Mouse (Mus musculus) c-Kit-negative CD71-positive TER-119-positive erythroid progenitor cells, embryonic 14.5 days (primary cell): Measurements from ENCODE around the gene Tcp10c.
"Not testable (repeated sequence)": the region's sequence is repeated elsewhere in the genome, so short reads cannot be mapped to it uniquely, and the experiment has no call there.

Experiments
- DNase-seq: peaks from one replicate; pipeline ENCODE4 v3.0.0-alpha.2; 2013; ENCODE audit warnings: low read depth, low spot score

Tcp10c gene

GRCm38 (mm10) chr17:13354521-13354920 lies at the start of gene Tcp10c:
Tcp10c (plus strand) TSS chr17:13354572.
- DNase-seq = not testable (repeated sequence)

DNA sequence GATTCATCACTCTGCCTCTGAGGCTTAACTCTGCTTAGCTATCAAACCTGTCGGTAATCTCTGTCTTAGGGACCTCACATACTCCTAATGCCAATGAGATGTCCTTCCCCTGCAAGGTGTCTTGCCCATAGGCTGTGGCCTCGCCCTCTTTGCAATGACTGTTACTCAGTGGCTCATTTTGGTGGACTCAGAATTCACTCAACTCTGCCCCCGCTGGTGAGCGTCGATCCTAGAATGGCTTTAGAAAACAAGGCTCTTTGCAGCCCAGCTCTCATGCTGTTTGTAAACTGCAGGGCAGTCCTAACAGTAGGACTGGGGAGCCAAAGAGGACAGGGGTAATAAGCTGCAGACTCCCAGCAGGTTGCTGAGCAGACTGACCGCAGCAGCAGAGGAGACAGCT lies 46.5 kb upstream of the Tcp10c start:
- DNase-seq = not testable (repeated sequence)

GRCm38 (mm10) chr17:13308344-13308743 lies 46.0 kb upstream of the Tcp10c start:
- DNase-seq = not testable (repeated sequence)

GRCm38 (mm10) chr17:13308746-13309145 lies 45.6 kb upstream of the Tcp10c start:
- not testable (repeated sequence) for DNase-seq

GRCm38 (mm10) chr17:13309182-13309631 lies 45.2 kb upstream of the Tcp10c start:
- DNase-seq = not testable (repeated sequence)

GRCm38 (mm10) chr17:13329967-13330366 lies 24.4 kb upstream of the Tcp10c start:
- not testable (repeated sequence) for DNase-seq

- not testable (repeated sequence) for DNase-seq
Observed at GRCm38 (mm10) chr17:13331179-13331578, 23.2 kb upstream of the Tcp10c start.

DNA sequence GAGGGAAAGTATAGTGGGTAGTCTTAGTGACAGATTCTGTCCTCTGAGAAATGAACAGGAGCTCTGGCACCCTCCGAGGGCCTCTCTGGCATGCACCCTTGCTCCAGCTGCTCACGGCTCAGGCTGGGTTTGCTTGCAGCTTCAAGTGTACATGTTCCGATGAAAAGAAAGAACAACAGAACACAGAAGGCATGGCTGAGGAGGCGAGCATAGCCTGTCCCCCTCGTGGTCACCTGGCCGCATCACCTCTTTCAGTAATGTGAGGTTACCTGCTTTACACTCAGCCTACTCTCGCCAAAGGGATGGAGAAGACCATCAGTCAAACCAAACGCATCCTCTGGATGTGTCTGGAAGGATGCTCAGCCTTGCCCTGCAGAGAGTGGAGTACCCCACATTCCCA lies 21.9 kb upstream of the Tcp10c start:
- DNase-seq = not testable (repeated sequence)

DNA sequence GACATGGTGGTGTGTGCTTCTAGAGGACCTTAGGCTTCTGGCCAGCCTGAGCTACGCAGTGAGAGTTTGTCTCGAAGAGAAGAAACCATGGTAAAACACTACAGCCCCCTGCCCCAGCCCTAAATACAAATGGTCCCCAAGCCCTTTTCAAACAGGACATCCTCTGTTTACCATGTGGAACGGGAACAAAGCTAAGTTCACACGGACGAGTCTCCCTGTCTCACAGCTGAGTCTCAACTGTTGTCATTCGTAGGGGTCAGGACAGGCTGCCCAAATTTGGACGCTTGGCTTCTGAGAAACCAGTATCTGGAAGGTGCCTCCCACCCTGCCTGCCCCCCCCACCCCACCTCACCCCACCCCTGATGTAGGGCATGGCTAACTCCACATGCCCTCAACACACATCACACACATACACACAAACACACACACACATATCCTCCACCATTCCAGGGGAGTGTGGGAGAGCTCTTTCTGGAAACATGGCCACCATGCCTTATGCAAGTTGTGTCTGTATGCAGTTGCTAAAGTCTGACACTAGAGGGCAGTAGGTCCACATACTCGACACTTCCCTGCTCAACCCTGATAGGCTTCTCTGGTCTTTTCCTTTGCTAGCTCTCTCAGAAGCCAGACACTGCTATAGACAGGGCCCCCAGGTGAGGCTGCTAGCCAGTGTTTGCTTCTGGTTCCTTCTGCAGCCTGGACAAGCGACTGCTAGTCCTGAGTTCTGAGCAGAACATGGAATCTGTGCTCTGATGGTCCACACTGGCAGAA lies 17.2 kb upstream of the Tcp10c start:
- DNase-seq = not testable (repeated sequence)

DNA sequence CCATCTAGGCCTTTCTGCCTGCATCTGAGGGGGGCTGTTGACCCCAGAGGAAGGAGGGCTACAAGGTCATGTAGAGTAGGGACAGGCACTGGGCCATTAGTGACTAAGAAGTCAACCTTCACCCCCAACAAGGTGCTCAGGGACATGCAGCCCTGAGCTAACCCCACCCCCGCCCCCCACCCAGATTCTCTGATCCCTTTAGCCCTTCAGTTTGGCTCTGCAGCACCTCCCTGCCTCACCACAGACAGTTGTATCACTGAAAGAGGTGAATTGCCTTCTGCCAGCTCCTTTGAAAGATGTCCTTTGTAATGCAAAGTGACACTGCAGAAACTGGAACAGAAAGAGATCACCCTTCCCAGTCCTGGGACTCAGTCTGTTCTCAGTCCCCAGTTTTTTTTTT lies 16.4 kb upstream of the Tcp10c start:
- DNase-seq = not testable (repeated sequence)

GRCm38 (mm10) chr17:13340071-13340470 lies 14.3 kb upstream of the Tcp10c start:
- DNase-seq = not testable (repeated sequence)

DNA sequence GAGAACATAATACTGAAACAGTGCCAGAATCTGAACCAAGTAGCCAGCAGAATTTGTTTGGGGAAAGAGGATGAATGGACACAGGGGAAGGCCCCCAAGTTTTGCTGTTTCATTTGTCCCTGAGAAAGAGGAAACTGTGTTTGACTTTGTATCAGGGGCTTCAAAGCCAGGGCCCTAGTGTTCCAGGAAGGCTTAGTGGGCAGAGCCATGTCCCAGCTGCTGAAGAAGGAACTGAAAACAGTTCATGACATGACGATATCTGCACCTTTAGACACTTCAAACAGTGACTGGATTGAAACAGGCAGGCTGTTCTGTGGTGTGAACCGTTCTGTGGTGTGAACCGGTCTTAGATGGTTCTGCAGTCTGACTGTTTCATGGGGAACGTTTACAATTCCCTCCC lies 8.4 kb upstream of the Tcp10c start:
- DNase-seq = not testable (repeated sequence)

- DNase-seq = not testable (repeated sequence)
Observed at GRCm38 (mm10) chr17:13349563-13349962, 4.8 kb upstream of the Tcp10c start.

DNA sequence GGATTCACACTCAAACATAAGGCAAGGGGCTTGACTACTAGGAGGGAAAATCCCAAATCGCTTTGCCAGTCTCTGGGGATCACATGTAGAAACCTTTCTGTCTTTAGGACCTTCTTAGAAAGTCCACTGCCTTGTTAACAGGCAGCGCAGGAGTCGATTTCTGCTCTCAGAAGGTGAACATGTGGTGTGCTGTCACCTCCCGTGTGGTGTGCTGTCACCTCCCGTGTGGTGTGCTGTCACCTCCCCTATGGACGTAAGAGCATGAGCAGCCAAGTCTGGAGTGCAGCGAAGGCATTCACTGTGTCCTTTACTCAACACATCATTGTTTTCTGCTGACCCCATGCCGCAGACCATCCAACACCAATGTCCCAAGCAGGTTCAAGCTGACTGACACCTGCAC lies 1.1 kb upstream of the Tcp10c start:
- DNase-seq = not testable (repeated sequence)

- not testable (repeated sequence) for DNase-seq
Observed at GRCm38 (mm10) chr17:13362489-13362888, 8.1 kb downstream of the Tcp10c start.

DNA sequence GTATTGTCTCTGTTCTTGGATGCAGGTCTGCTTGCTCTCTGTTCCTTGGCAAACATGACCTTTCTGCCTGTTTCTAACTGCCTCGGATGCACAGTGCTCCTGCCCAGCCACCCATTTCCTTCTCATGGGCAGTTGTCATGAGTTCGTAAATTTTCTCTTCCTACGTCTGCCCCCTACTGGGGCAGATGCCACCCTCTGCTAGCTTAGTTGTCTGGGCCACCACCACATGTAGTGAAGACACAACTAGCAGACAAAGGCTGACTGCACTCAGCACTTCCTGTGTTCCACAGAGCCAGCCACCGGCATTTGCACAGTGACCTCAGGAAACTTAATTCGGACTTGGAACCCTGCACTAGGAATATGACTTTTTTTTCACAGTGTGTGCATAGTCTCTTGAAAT lies 9.4 kb downstream of the Tcp10c start:
- not testable (repeated sequence) for DNase-seq

DNA sequence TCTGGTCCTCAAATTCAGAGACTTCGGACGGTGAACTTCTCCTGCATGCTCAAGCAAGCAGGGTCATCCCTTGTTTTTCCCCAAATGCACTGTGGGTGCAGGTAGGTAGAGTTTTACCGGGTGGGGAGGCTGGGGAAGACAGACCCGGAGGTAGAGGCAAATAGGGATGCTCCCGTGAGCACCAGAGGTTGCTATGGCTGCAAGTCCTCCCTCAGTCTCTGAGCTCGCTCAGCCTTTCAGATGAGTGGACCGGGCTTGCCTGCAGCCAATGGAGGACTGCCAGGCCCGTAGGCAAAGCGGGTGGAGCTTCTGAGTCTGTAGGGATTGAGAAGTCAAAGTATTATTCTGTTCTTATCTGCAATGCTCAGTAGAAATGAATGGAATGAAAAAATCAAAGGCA lies 9.8 kb downstream of the Tcp10c start:
- DNase-seq = not testable (repeated sequence)

- not testable (repeated sequence) for DNase-seq
Observed at GRCm38 (mm10) chr17:13367181-13367580, 12.8 kb downstream of the Tcp10c start.

- not testable (repeated sequence) for DNase-seq
Observed at GRCm38 (mm10) chr17:13368658-13369057, 14.3 kb downstream of the Tcp10c start.

DNA sequence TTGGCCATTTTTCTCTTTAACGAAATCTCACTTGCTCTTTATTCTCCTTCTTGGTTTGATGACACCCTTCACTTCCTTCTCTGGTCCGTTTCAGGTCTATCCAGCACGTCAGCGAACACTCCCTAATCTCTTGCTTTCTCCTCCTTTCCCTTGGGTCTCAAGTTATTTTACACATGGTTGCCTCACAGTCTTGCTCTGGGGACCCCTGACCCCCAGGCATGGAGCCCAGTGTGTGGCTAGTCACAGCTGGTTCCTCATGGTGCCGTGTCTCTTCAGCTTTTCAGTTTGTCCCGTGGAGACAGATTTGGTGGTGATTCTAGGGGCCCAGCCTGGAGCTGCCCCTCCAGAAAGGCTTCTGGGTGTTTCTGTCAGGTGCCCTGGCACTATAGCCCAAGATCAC lies 16.4 kb downstream of the Tcp10c start:
- not testable (repeated sequence) for DNase-seq

DNA sequence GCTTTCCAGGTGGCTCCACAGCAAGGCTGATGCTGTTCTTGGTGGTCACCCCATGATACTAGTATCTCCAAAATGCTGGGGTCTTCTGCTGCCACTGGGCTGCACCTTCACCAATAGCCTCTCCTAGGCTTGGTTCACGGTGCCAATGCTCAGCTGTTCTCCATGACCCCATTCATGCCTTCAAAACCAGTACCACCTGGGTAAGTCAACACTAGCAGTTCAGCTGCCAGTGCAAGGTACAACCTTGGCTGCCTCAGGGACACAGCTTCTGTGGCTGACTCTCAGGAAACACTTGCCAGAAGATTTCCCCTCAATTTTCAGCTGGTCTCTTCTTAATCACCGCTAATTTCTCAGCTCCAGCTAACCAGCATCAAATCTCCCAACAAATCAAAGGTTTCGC lies 24.0 kb downstream of the Tcp10c start:
- not testable (repeated sequence) for DNase-seq

DNA sequence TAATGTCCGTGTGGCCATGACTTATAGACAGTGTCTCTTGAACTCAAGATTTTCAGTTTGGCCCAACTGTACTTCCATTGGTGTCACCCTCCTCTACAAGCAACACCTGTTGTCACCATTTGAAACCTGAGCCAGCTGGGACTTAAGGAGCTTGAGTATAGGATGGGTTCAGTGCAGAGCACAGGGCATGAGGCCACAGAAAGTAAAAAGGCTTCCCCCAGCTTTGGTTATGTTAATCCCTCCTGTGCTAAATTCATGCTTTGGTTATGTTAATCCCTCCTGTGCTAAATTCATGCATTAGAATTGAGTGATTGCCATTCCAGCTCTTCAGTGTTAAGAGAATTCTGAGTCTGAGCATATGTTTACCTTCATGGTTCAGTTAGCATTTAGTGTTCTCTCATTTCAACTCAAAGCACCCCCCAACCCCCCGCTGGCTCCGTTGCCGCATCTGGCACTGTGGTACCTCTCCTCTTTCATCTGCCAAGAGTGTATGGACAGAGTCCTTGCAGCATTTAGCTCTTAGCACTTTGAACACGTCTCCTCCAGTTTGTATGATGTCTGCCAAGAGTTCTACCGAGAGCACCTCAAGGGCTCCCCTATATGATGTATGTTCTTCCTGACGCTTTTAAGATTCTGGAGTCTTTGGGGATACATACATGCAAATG lies 25.7 kb downstream of the Tcp10c start:
- DNase-seq = not testable (repeated sequence)

- DNase-seq = not testable (repeated sequence)
Observed at GRCm38 (mm10) chr17:13381286-13381685, 26.9 kb downstream of the Tcp10c start.
